Mouse (Mus musculus): ENCODE results near the gene Vmn1r77. TPM values are rescaled to one million over a fixed set of nuclear protein-coding genes. Genes with fewer than 3 reads are reported as not detected.
A peak's percentile ranks its signal among the peaks of the same experiment; 100 is the strongest.
"Not testable (repeated sequence)": the region's sequence is repeated elsewhere in the genome, so short reads cannot be mapped to it uniquely, and the experiment has no call there.

The Vmn1r77 gene
- polyA plus RNA-seq (2016; fragmentation: Nextera tagmentation; extraction: Ambion mirVana), result not detected in 2 replicates

- not testable (repeated sequence) for ATAC-seq (ENCODE audit: low FRiP score, low read depth); H3K4me3 ChIP-seq; H3K27me3 ChIP-seq; H3K9me3 ChIP-seq; H3K9ac ChIP-seq (replicated peaks); H3K4me2 ChIP-seq (replicated peaks); H3K27ac ChIP-seq (replicated peaks); H3K4me1 ChIP-seq; H3K36me3 ChIP-seq
Measured at GRCm38 (mm10) chr7:12036452-12036851, at the start of gene Vmn1r77. Gene Vmn1r77, plus strand, starts transcription at chr7:12036752.

DNA sequence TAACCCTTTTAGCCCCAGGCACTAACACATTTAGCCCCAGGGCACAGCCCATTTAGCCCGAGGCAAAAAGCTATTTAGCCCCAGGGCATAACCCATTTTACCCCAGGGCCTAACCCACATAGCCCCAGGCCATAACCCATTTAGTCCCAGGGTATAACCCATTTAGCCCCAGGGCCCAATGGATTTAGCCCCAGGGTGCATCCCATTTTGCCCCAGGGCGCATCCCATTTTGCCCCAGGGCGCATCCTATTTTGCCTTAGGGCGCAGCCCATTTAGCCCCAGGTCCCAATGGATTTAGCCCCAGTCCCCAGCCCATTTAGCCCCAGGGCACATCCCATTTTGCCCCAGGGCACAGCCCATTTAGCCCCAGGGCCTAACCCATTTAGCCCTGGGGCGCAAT lies 25.1 kb upstream of the Vmn1r77 start:
- H3K27me3 ChIP-seq; H3K4me1 ChIP-seq; ATAC-seq (ENCODE audit: low FRiP score, low read depth); H3K9ac ChIP-seq (replicated peaks); H3K27ac ChIP-seq (replicated peaks); H3K36me3 ChIP-seq; H3K4me2 ChIP-seq (replicated peaks): not testable (repeated sequence)
- 90% methylated on average over 5 of the region's 5 CpGs for WGBS
- Histone ChIP-seq H3K4me3 (0 out of 2 replicates have a peak overlapping the region, but pooled peaks have one; percentile 0), H3K9me3 (peaks cover 54% of the 10 kb centered on the region)

DNA sequence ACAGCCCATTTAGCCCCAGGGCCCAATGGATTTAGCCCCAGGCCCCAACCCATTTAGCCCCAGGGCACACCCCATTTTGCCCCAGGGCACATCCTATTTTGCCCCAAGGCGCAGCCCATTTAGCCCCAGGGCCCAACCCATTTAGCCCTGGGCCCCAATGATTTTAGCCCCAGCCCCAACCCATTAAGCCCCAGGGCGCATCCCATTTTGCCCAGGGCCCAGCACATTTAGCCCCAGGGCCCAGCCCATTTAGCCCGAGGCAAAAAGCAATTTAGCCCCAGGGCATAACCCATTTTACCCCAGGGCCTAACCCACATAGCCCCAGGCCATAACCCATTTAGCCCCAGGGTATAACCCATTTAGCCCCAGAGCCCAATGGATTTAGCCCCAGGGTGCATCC lies 24.2 kb upstream of the Vmn1r77 start:
- H3K9me3 ChIP-seq, result peaks cover 63% of the 10 kb centered on the region
- H3K36me3 ChIP-seq; H3K4me1 ChIP-seq; H3K9ac ChIP-seq (replicated peaks); H3K4me2 ChIP-seq (replicated peaks); H3K4me3 ChIP-seq; ATAC-seq (ENCODE audit: low FRiP score, low read depth); H3K27ac ChIP-seq (replicated peaks); H3K27me3 ChIP-seq: not testable (repeated sequence)
- WGBS, result 88% methylated on average over 3 of the region's 3 CpGs

DNA sequence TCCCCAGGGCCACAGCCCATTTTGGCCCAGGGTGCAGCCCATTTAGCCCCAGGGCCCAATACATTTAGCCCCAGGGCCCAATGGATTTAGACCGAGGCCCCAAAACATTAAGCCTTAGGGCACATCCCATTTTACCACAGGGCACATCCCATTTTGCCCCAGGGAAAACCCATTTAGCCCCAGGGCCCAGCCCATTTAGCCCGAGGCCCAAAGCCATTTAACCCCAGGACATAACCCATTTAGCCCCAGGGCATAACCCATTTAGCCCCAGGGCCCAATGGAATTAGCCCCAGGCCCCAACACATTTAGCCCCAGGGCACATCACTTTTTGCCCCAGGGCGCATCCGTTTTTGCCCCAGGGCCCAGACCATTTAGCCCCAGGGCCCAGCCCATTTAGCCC lies 23.4 kb upstream of the Vmn1r77 start:
- ATAC-seq (ENCODE audit: low FRiP score, low read depth), result no peak
- peaks cover 69% of the 10 kb centered on the region for H3K9me3 ChIP-seq
- H3K4me3 ChIP-seq, result no peak overlapping the region
- H3K4me2 ChIP-seq (replicated peaks), result no peak overlapping the region
- no peak overlapping the region for H3K9ac ChIP-seq (replicated peaks)
- no peak overlapping the region for H3K27ac ChIP-seq (replicated peaks)
- H3K27me3 ChIP-seq, result no peaks in the 10 kb centered on the region
- WGBS, result 75% methylated on average over 4 of the region's 4 CpGs
- no peaks in the 10 kb centered on the region for H3K36me3 ChIP-seq
- no peaks in the 10 kb centered on the region for H3K4me1 ChIP-seq

- H3K9me3 ChIP-seq, result peaks cover 58% of the 10 kb centered on the region
Measured at GRCm38 (mm10) chr7:12017829-12018228, 18.7 kb upstream of the Vmn1r77 start.

DNA sequence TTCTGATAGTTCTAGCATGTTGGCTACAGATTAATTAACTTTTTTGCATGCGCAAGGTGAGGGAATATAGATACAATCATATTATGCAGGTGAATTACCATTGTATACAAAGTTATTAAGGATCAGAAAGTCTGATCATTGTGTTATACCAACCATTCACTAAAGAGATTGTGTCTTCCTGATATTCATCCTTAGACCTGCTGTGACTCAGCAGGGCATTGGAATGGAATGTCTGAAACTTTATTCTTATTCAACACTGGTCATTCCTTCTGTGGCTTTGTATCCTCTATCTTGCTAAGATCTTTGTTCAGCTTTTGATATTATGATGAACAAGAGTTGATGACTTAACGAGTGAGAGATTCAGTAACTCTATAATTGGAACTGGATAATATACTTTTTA lies 4.1 kb downstream of the Vmn1r77 start:
- no peaks in the 10 kb centered on the region for H3K27me3 ChIP-seq
- no peak overlapping the region for H3K4me3 ChIP-seq
- no peaks in the 10 kb centered on the region for H3K4me1 ChIP-seq
- WGBS, result 79% methylated on average over 2 of the region's 2 CpGs
- no peaks in the 10 kb centered on the region for H3K36me3 ChIP-seq
- H3K4me2 ChIP-seq (replicated peaks), result no peak overlapping the region
- H3K9me3 ChIP-seq, result no peaks in the 10 kb centered on the region
- no peak overlapping the region for H3K9ac ChIP-seq (replicated peaks)
- no peak for ATAC-seq (ENCODE audit: low FRiP score, low read depth)
- H3K27ac ChIP-seq (replicated peaks), result no peak overlapping the region

More at GRCm38 (mm10) chr7:12017829-12018228, 18.7 kb upstream of the Vmn1r77 start:
- H3K4me2 ChIP-seq (replicated peaks); H3K27ac ChIP-seq (replicated peaks); H3K4me3 ChIP-seq; H3K9ac ChIP-seq (replicated peaks); H3K4me1 ChIP-seq; H3K36me3 ChIP-seq; H3K27me3 ChIP-seq: not testable (repeated sequence)
- WGBS, result 76% methylated on average over 2 of the region's 2 CpGs
- ATAC-seq (ENCODE audit: low FRiP score, low read depth), result peak; percentile 56; the same call in 1 of the 2 replicates

Other genes with a start within 250 kb of the Vmn1r77 start
- gene Vmn1r74, start 202.8 kb upstream of the Vmn1r77 start, polyA plus RNA-seq (2016; fragmentation: Nextera tagmentation; extraction: Ambion mirVana), result not detected in 2 replicates
- not detected in 2 replicates for gene Vmn1r75, start 162.1 kb upstream of the Vmn1r77 start, polyA plus RNA-seq (2016; fragmentation: Nextera tagmentation; extraction: Ambion mirVana)
- not detected in 2 replicates for gene Vmn1r76, start 98.5 kb upstream of the Vmn1r77 start, polyA plus RNA-seq (2016; fragmentation: Nextera tagmentation; extraction: Ambion mirVana)
- gene Vmn1r78, start 113.5 kb downstream of the Vmn1r77 start, polyA plus RNA-seq (2016; fragmentation: Nextera tagmentation; extraction: Ambion mirVana), result not detected in 2 replicates
- gene Vmn1r79, start 134.5 kb downstream of the Vmn1r77 start, polyA plus RNA-seq (2016; fragmentation: Nextera tagmentation; extraction: Ambion mirVana), result not detected in 2 replicates
- gene Vmn1r80, start 152.5 kb downstream of the Vmn1r77 start, polyA plus RNA-seq (2016; fragmentation: Nextera tagmentation; extraction: Ambion mirVana), result not detected in 2 replicates
- not detected in 2 replicates for gene Vmn1r81, start 231.5 kb downstream of the Vmn1r77 start, polyA plus RNA-seq (2016; fragmentation: Nextera tagmentation; extraction: Ambion mirVana)

All from midbrain, embryonic 12.5 days (tissue).